Mouse (Mus musculus): ENCODE measurements around the gene Clrn2.

DNA sequence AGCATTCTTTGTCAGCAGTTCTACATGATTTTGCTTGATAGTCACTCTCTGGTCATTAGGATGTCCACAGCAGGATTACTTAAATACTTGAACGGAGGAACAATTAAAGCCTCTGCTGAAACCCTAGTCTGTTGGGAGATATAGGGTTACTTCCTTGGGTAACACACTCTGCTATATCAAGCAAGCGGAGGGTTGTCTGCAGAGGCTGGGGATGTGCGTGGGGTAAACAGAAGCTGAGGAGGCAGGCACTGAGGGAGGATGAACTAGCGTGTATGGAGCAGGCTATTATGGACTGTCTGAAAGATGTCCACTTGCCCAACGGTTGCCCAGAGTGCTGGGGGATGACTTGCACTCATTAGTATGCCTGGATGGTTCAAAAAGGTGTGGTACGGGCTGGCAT, at the start of gene Clrn2:
- TF ChIP-seq CTCF (conservative IDR thresholded peaks at IDR 0.05; ENCODE audit: low read length) (no peak), NANOG (IDR thresholded peaks at IDR 0.05; ENCODE audit: borderline replicate concordance, low read length) (no peak), POU5F1 (IDR thresholded peaks at IDR 0.05; ENCODE audit: borderline replicate concordance, low read length) (no peak)

All from E14TG2a.4 (cell line).